Mouse (Mus musculus) ovary, adult 18-20 months (tissue): ENCODE data around the gene Pot1a.

Source experiments
- DNase-seq: peaks from one replicate; pipeline ENCODE4 v3.0.0; 2022; ENCODE audit warnings: low spot score, mixed read lengths

Gene Pot1a

DNA sequence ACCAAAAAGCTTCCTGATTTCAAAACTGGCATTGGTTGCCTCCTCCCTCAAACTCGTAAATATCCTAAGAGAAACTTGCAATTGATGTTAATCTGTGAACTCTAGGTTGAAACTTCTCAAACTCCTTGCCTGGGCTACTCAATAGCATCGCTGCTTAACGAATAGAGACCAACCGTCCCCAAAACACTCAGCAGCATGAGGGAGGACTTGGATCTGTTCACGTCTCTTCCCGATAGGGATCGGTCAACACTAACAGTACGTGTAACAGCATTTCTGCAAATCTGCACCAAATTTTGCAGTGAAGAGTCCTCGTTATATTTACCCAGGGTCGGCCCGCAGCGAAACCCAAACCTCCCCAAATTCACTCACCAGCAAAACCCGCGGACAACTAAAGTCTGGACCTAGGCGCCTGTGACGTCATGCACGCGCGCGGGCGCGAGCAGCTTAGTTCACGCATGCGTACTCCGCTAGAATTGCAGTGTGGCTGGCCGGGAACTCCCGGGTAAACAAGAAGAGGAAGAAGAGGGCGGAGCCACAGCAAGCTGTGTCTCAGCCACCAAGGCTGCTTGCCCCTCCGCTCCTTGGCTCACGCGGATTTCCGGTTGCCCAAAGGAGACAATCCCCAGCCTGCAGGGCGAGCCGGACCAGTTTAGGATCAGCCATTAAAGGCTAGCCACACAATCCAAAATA is at the start of gene Pot1a:
Gene Pot1a, minus strand, starts transcription at position 441 of the 690 bp plus-strand sequence.
- DNase-seq = peak; percentile 93

DNA sequence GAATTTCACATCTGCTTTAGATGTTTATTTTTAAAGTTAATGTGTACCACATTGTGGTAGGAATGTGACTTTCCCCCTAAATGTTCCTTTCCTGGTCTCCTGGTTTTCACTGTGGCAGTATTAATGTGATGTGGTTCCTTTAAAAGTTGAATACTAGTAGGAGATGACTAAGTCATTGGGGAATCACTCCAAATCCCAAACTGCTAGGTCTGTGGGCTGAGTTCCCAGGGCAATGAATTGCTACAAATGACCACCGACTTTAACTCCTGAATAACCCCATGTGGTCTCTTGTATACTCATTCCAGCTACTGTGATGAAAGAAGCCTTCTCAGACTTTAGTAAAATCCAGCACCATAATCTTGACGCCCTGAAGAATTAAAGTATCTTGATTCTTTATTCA is 27.2 kb upstream of the Pot1a start:
- DNase-seq = no peak

DNA sequence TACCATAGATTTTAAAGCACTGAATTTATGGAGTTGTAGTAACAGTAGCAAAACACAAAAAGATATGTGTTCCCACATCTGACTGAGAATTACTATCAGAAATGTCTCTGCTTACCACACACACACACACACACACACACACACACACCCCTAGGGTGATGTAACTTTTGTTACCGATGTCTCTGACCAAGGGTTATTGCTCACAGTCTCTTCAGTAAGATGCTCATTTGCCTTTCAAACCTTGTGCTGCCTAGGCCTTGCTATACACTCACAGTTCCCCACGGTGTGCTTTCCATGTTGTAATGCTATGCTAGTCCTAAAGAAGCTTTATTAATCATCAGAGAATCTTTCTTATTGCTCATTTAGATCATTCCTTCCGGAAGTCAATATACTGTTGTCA is 3.0 kb downstream of the Pot1a start:
- no peak for DNase-seq

DNA sequence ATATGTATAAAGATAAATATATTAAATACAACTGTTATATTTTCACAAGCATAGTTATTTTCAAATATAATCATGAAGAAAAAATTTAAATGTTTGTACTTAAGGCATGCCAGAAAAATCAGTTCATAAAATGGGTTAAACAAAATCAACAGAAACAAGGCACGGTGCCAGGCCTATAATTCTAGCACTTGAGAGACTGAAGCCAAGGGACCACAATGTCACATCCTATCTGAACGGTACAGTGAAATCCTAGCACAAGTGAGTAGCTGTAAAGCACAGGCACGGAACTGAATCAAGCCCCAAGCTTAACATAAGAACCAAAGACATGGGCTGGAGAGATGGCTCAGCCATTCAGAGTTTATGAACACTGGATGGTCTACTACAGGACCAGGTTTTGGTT is 6.8 kb downstream of the Pot1a start:
- no peak for DNase-seq

DNA sequence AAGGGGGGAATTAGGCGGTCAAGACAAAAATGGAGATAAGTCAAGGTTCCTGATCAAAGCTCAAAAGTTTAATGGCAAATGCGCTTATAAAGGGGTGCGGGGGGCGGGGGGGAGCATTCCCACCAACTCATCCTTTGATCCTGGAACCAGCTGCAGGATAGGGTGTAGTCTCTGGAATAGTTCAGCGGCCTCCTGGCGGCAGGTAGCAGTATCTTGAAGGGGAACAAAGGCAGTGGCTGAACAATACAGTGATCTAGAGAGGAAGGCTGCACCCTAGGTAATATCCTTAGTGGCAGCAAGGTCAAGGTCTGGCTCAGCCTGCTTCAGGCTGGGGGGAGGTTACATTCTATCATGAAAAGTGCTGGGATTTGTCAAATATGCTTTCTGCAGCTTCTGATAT is 7.8 kb downstream of the Pot1a start:
- no peak for DNase-seq

DNA sequence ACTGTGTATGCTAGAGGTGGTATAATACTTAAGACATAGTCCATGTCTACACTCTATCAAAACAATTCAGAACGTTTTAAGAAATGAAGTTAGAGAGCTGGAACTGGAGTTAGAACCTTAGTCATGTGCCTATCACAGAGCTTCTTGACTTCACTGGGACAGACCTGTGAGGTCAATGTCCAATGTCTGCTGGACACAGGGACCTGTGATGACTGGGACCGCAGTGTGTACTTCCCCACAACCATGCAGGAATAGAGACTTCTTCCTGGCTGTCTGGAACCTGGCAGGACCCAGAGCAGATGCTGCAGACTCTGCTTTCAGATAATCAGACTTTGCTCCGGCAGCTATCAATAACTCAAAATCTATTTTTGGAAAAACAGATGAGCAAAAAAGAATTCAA is 40.8 kb downstream of the Pot1a start:
- DNase-seq = no peak

DNA sequence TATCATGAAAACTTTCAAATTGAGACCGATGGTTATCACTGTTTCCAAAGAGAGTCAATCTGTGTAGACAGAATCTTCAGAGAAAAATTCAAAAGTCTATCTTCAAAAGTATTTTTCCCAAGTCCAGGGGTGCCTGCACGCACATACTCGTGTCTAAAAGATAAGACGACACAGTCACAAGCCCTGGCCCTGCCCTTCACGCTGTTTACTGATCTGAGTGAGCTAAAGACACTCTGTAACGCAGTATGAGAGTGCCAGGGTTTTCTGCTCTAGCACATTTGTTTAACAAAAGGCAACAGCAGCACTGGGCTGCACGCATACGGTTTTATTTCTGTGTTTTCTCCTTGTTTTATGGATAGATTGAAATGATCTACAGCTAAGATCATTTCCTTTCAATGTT is 41.5 kb downstream of the Pot1a start:
- no peak for DNase-seq

DNA sequence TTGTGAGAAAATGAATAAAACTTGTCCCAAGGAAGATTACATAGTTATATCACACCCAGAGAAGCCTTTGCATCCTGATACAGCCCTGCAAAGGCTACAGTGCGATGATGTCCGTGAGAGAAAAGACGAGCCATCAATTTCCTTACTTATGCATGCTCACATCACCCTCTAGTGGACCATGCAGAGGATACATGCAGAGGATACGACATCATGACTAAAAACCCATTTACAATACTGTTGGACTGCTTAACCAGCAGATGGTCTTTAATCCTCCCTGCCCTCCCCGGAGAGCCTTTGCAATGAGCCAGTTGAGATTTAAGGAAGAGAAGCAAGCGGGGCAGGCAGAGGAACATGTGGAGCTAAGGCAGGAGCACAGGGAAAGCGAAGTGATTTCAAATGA is 42.0 kb downstream of the Pot1a start:
- no peak for DNase-seq

DNA sequence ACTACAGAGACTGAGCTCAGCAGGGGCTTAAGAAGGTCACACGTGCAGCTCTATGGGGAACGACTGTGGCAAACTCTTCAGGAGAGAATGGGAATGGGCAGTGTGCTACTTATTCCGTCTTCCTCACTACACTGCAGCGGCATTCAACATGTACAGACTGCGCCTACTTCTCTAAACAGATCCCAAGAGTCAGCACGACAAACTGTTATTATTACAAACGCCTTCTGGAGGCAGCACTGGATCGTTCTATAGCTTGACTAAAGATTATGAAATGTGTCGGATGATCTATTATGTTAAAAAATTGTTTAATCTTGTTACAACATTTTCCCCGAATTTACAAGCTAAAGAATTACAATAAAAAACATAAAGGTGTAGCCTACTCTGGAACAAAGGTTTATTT is 42.8 kb downstream of the Pot1a start:
- no peak for DNase-seq

DNA sequence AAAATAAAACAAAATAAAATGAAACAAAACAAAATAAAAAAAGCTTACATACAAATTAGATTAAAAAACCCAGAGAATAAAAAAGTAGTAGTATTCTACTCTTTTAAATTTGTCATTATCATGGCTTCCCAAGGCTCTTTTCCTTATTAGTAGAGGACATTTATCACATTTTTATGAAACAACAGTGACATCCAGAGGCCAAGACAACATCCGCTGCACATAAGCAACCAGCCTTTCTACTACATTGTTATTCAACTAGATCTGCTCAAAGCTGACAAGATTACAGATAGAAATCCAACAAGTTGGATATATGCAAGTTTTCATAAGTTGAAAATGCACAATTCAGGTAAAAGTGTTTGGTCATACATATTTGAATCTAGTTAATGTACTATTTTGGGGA is 56.4 kb downstream of the Pot1a start:
- no peak for DNase-seq

DNA sequence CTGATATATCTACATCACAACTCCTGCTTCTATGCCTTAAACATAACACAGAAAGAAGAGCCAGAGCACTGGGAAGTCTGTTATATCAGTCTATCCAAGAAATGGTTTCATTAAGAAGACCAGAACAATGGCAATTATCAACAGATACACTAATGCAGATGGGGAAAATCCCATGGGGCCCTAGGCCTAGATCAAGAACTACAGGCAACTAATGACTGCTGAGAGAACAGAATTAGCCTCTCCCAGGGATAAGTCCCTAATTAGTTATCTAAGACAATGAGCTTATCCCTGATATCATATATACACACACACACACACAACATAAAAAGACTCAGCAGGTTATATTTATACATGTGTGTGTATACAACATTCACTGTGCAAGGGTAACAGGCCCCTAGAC is 72.5 kb downstream of the Pot1a start:
- no peak for DNase-seq

DNA sequence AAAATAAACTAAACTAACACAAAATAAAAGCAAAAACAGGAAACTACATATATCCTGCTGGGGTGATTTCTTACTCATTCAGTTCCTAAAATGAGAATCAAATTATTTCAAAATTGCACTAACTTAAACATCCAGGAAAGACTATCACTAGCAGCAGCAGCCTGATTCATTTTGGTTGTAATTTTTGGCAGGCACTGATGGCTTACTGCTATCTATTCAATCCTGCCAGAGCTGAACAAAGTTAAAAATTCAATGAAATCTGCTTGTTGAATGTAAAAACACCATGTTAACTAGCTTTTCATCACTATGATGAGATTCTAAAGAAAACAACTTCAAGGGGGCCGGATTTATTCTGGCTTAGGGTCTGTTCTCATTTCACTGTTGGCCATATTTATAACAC is 82.5 kb downstream of the Pot1a start:
- no peak for DNase-seq

DNA sequence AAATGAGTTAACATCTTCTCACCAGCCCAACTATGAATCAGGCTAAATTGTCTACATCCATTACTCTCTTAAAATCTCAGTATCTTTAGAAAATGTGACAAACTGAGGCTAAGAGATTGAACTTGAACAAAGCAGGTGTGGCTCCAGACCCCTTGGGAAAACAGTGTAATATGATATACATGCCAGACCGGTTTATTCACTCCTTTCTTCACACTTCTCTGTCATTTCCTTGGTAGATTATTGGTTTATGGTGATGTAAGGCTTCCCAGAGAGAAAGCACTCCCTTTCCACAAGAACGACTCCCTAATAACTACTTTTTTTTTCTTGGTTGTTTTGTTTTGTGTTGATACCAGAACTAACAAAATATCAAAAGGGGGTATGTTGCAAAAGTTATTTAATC is 98.4 kb downstream of the Pot1a start:
- DNase-seq = no peak

DNA sequence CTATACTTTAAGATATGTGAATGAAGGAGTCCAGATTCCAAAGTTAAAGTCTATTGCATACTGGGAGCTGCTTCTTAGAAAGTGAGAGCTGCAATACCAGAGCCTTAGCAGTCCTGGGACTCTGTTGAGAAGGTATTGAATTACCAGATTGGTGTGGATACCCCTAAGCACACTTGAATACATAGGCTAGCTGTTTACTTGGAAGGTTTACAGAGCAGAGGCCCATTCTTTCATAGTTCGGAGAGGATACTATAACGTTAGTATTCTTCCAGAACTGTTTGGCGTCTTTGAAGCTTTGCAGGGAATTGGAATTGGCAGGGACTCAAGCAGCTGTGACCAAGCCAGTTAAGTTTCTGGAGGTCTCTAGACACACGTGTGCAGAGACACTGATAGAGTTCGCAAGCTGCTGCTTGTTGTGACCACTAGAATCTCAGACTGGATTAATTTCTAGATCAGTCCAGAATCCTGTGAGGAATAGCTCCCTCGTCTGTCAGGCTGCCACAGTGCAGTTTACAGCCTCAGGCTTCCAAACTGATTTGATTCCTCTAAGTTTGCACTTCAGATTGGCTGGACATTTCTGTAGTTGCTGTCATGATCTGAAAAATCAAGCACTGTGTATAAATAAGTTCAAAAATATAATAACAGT is 99.7 kb downstream of the Pot1a start:
- DNase-seq = peak; percentile 5

DNA sequence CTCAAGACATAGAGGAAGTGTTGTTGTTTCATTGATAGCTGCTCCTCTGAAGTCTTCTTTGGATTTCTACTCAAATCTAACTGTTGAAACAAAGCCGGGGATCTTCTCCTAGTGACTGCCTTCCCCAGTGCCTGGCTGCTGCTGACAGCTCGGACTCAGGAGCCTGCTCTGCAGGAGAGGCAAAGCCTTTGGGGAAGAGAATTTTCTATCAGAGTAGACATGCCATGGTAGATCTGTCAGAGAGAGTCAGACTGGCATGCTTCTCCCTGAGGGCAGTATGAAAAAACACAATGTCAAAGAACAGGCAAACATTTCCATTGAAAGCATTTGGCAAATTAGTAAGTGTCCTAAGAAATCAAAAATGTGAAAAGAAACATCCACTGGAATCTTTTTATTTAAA is 109.1 kb downstream of the Pot1a start:
- no peak for DNase-seq
